Mouse (Mus musculus): ENCODE results near the gene Mast4.

- no peak for TF ChIP-seq POLR2A (IDR thresholded peaks at IDR 0.05; ENCODE audit: borderline replicate concordance, low read depth, low read length)
- no peak for TF ChIP-seq CTCF (IDR thresholded peaks at IDR 0.05; ENCODE audit: low read depth, low read length)
These were observed 205.0 kb downstream of the Mast4 start for GRCm38 (mm10) chr13:103129130-103129797.
